Mouse (Mus musculus): ENCODE data around the gene Skp2. TPM values are rescaled to one million over a fixed set of nuclear protein-coding genes. Genes with fewer than 3 reads are reported as not detected.

Skp2 gene
- polyA plus RNA-seq, 1 experiment from 2014 or later: 178 TPM

GRCm38 (mm10) chr15:9127051-9127791, 28.0 kb downstream of the Skp2 start:
- WGBS: 91% methylated on average over 7 of the region's 7 CpGs
- H3K9ac ChIP-seq (replicated peaks; ENCODE audit: low read length): no peak overlapping the region
- H3K9me3 ChIP-seq (replicated peaks; ENCODE audit: control insufficient read depth, low read length): no peaks in the 10 kb centered on the region
- H3K27me3 ChIP-seq (ENCODE audit: control insufficient read depth, insufficient read depth, low read length): no peaks in the 10 kb centered on the region
- DNase-seq (ENCODE audit: low spot score): no peak
- no peaks in the 10 kb centered on the region for H3K4me1 ChIP-seq (ENCODE audit: control insufficient read depth, insufficient read depth, low read length)
- no peak overlapping the region for H3K4me2 ChIP-seq (ENCODE audit: low read depth, low read length)
- peaks cover 4% of the 10 kb centered on the region for H3K36me3 ChIP-seq (replicated peaks; ENCODE audit: control insufficient read depth, insufficient read depth, low read depth, low read length)
- no peak for ATAC-seq (replicated peaks; ENCODE audit: insufficient number of reproducible peaks, low FRiP score, low TSS enrichment, low read depth)
- H3K4me3 ChIP-seq (ENCODE audit: low read depth, low read length): no peak overlapping the region
- no peak overlapping the region for H3K27ac ChIP-seq (replicated peaks; ENCODE audit: low read depth, low read length)

- Histone ChIP-seq H3K4me2 (ENCODE audit: low read depth, low read length) (no peak overlapping the region), H3K27ac (replicated peaks; ENCODE audit: low read depth, low read length) (no peak overlapping the region), H3K4me3 (ENCODE audit: low read depth, low read length) (no peak overlapping the region), H3K36me3 (replicated peaks; ENCODE audit: control insufficient read depth, insufficient read depth, low read depth, low read length) (peaks cover 6% of the 10 kb centered on the region), H3K9ac (replicated peaks; ENCODE audit: low read length) (no peak overlapping the region), H3K27me3 (ENCODE audit: control insufficient read depth, insufficient read depth, low read length) (no peaks in the 10 kb centered on the region), H3K4me1 (ENCODE audit: control insufficient read depth, insufficient read depth, low read length) (no peaks in the 10 kb centered on the region), H3K9me3 (replicated peaks; ENCODE audit: control insufficient read depth, low read length) (no peaks in the 10 kb centered on the region)
- DNase-seq (ENCODE audit: low spot score): no peak
- no peak for ATAC-seq (replicated peaks; ENCODE audit: insufficient number of reproducible peaks, low FRiP score, low TSS enrichment, low read depth)
- 94% methylated on average over 21 of the region's 21 CpGs for WGBS
These were observed 30.4 kb downstream of the Skp2 start for GRCm38 (mm10) chr15:9124856-9125255.

GRCm38 (mm10) chr15:9122989-9123388, 32.2 kb downstream of the Skp2 start:
- Histone ChIP-seq H3K9me3 (replicated peaks; ENCODE audit: control insufficient read depth, low read length) (no peaks in the 10 kb centered on the region), H3K4me1 (ENCODE audit: control insufficient read depth, insufficient read depth, low read length) (no peaks in the 10 kb centered on the region), H3K27ac (replicated peaks; ENCODE audit: low read depth, low read length) (no peak overlapping the region), H3K4me3 (ENCODE audit: low read depth, low read length) (no peak overlapping the region), H3K9ac (replicated peaks; ENCODE audit: low read length) (no peak overlapping the region), H3K27me3 (ENCODE audit: control insufficient read depth, insufficient read depth, low read length) (no peaks in the 10 kb centered on the region), H3K36me3 (replicated peaks; ENCODE audit: control insufficient read depth, insufficient read depth, low read depth, low read length) (peaks cover 4% of the 10 kb centered on the region), H3K4me2 (ENCODE audit: low read depth, low read length) (no peak overlapping the region)
- ATAC-seq (replicated peaks; ENCODE audit: insufficient number of reproducible peaks, low FRiP score, low TSS enrichment, low read depth): no peak
- 89% methylated on average over 4 of the region's 4 CpGs for WGBS
- DNase-seq (ENCODE audit: low spot score): no peak

GRCm38 (mm10) chr15:9120081-9120480, 35.1 kb downstream of the Skp2 start:
- ATAC-seq (replicated peaks; ENCODE audit: insufficient number of reproducible peaks, low FRiP score, low TSS enrichment, low read depth): no peak

DNA sequence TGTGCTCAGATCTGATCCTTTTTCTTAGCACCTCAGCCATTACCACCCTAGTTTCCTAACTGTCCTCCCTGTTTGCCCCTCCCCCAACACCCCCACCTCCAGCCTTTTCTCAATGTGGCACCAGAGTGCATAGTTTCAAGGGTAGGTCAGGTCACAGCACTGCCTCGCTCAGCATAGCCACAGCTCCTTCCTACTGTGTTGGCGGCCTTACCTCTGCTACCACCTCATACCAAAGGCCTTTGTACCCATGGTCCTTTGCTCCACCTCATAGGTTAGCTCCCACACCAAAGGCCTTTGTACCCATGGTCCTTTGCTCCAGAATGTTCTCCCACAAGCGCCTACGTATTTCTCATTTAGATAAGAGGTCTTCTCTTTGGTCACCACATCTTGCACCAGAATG, 36.4 kb downstream of the Skp2 start:
- peaks cover 5% of the 10 kb centered on the region for H3K36me3 ChIP-seq (replicated peaks; ENCODE audit: control insufficient read depth, insufficient read depth, low read depth, low read length)

More at GRCm38 (mm10) chr15:9120081-9120480, 35.1 kb downstream of the Skp2 start:
- Histone ChIP-seq H3K4me2 (ENCODE audit: low read depth, low read length) (no peak overlapping the region), H3K4me1 (ENCODE audit: control insufficient read depth, insufficient read depth, low read length) (no peaks in the 10 kb centered on the region), H3K9ac (replicated peaks; ENCODE audit: low read length) (no peak overlapping the region), H3K9me3 (replicated peaks; ENCODE audit: control insufficient read depth, low read length) (no peaks in the 10 kb centered on the region), H3K27me3 (ENCODE audit: control insufficient read depth, insufficient read depth, low read length) (no peaks in the 10 kb centered on the region), H3K4me3 (ENCODE audit: low read depth, low read length) (no peak overlapping the region), H3K36me3 (replicated peaks; ENCODE audit: control insufficient read depth, insufficient read depth, low read depth, low read length) (peaks cover 5% of the 10 kb centered on the region), H3K27ac (replicated peaks; ENCODE audit: low read depth, low read length) (no peak overlapping the region)
- WGBS: 97% methylated on average over 2 of the region's 2 CpGs
- peak; percentile 69 for DNase-seq (ENCODE audit: low spot score)

DNA sequence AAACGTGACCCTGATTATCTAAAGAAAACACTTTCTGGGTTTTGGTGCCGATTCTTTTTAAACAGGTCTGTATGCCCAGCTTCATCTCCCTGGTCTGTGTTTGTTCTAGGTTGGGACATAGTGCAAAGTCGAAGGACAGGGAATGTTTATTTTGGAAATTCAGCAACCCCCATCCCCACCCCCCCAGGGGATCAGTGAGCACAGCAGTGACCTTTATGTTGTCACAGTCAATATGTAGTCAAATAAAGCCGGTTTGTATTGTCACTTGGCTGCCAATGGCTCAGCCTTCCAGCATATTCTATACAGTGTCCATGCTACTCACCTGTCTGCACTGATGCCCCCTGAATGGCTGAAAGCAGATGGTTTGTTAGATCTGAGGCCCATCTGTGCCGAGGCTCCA, 40.6 kb downstream of the Skp2 start:
- Histone ChIP-seq H3K4me2 (ENCODE audit: low read depth, low read length) (no peak overlapping the region), H3K36me3 (replicated peaks; ENCODE audit: control insufficient read depth, insufficient read depth, low read depth, low read length) (peaks cover 5% of the 10 kb centered on the region; the same call in 1 of the 2 replicates), H3K4me3 (ENCODE audit: low read depth, low read length) (no peak overlapping the region), H3K9me3 (replicated peaks; ENCODE audit: control insufficient read depth, low read length) (no peaks in the 10 kb centered on the region), H3K27me3 (ENCODE audit: control insufficient read depth, insufficient read depth, low read length) (no peaks in the 10 kb centered on the region), H3K9ac (replicated peaks; ENCODE audit: low read length) (no peak overlapping the region), H3K4me1 (ENCODE audit: control insufficient read depth, insufficient read depth, low read length) (no peaks in the 10 kb centered on the region), H3K27ac (replicated peaks; ENCODE audit: low read depth, low read length) (no peak overlapping the region)
- DNase-seq (ENCODE audit: low spot score) (no peak), ATAC-seq (replicated peaks; ENCODE audit: insufficient number of reproducible peaks, low FRiP score, low TSS enrichment, low read depth) (no peak)
- 46% methylated on average over 5 of the region's 5 CpGs for WGBS

More for the DNA sequence above, 36.4 kb downstream of the Skp2 start:
- Histone ChIP-seq H3K4me3 (ENCODE audit: low read depth, low read length) (no peak overlapping the region), H3K27me3 (ENCODE audit: control insufficient read depth, insufficient read depth, low read length) (no peaks in the 10 kb centered on the region), H3K9me3 (replicated peaks; ENCODE audit: control insufficient read depth, low read length) (no peaks in the 10 kb centered on the region), H3K4me1 (ENCODE audit: control insufficient read depth, insufficient read depth, low read length) (no peaks in the 10 kb centered on the region), H3K27ac (replicated peaks; ENCODE audit: low read depth, low read length) (no peak overlapping the region), H3K9ac (replicated peaks; ENCODE audit: low read length) (no peak overlapping the region), H3K4me2 (ENCODE audit: low read depth, low read length) (no peak overlapping the region)
- no peak for ATAC-seq (replicated peaks; ENCODE audit: insufficient number of reproducible peaks, low FRiP score, low TSS enrichment, low read depth)
- DNase-seq (ENCODE audit: low spot score): no peak
- WGBS: 94% methylated on average over 4 of the region's 4 CpGs

DNA sequence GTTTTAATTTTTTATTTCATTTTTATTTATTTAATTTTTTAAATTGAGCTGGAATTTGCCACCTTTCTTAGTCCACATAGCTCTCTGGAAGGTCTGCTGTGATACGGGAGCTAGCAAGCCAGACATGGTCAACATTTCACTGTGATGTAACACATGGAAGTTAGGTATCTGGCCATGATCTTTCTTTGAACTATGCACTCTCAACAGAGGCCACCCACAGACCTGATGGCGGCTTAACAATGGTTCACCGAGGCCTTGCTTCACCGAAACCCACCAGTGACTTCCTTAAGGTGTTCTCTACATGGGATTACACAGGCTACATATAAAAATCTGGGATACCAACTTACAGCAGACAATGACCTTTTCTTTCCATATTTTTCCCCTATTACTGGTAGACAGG, 41.1 kb downstream of the Skp2 start:
- Histone ChIP-seq H3K9ac (replicated peaks; ENCODE audit: low read length) (no peak overlapping the region), H3K36me3 (replicated peaks; ENCODE audit: control insufficient read depth, insufficient read depth, low read depth, low read length) (peaks cover 5% of the 10 kb centered on the region; the same call in 1 of the 2 replicates), H3K4me3 (ENCODE audit: low read depth, low read length) (no peak overlapping the region), H3K9me3 (replicated peaks; ENCODE audit: control insufficient read depth, low read length) (no peaks in the 10 kb centered on the region), H3K27me3 (ENCODE audit: control insufficient read depth, insufficient read depth, low read length) (no peaks in the 10 kb centered on the region), H3K4me1 (ENCODE audit: control insufficient read depth, insufficient read depth, low read length) (no peaks in the 10 kb centered on the region), H3K4me2 (ENCODE audit: low read depth, low read length) (no peak overlapping the region), H3K27ac (replicated peaks; ENCODE audit: low read depth, low read length) (no peak overlapping the region)
- DNase-seq (ENCODE audit: low spot score) (no peak), ATAC-seq (replicated peaks; ENCODE audit: insufficient number of reproducible peaks, low FRiP score, low TSS enrichment, low read depth) (no peak)
- WGBS: 72% methylated on average over 4 of the region's 4 CpGs

GRCm38 (mm10) chr15:9113556-9113955, 41.7 kb downstream of the Skp2 start:
- WGBS: 85% methylated on average over 9 of the region's 9 CpGs
- H3K9ac ChIP-seq (replicated peaks; ENCODE audit: low read length): no peak overlapping the region
- DNase-seq (ENCODE audit: low spot score) (no peak), ATAC-seq (replicated peaks; ENCODE audit: insufficient number of reproducible peaks, low FRiP score, low TSS enrichment, low read depth) (no peak)
- H3K4me3 ChIP-seq (ENCODE audit: low read depth, low read length): no peak overlapping the region
- H3K27me3 ChIP-seq (ENCODE audit: control insufficient read depth, insufficient read depth, low read length): no peaks in the 10 kb centered on the region
- no peak overlapping the region for H3K4me2 ChIP-seq (ENCODE audit: low read depth, low read length)
- no peaks in the 10 kb centered on the region for H3K4me1 ChIP-seq (ENCODE audit: control insufficient read depth, insufficient read depth, low read length)
- no peak overlapping the region for H3K27ac ChIP-seq (replicated peaks; ENCODE audit: low read depth, low read length)
- H3K36me3 ChIP-seq (replicated peaks; ENCODE audit: control insufficient read depth, insufficient read depth, low read depth, low read length): peaks cover 5% of the 10 kb centered on the region; the same call in 1 of the 2 replicates
- H3K9me3 ChIP-seq (replicated peaks; ENCODE audit: control insufficient read depth, low read length): no peaks in the 10 kb centered on the region
